Mouse (Mus musculus) lung, embryonic 14.5 days (tissue): Measurements from ENCODE around the gene Man1c1. TPM values are rescaled to one million over a fixed set of nuclear protein-coding genes. Genes with fewer than 3 reads are reported as not detected.

ENCODE experiments used
- ATAC-seq: fragments of 200-750 bp; cut with Nextera tagmentation; 2 replicates; pipeline ENCODE4 v1.8.0; 2017; ENCODE audit warnings: mild to moderate bottlenecking, moderate TSS enrichment, moderate library complexity; ENCODE audit not compliant: insufficient read depth
- DNase-seq: peaks from one replicate; pipeline ENCODE4 v3.0.0-alpha.2; 2015
- H3K27ac ChIP-seq: fragments of 300-500 bp; sonication (generic); 2 replicates; pipeline ENCODE4 v1.5.1; 2014; ENCODE audit warnings: low read depth, mild to moderate bottlenecking, moderate library complexity
- H3K27me3 ChIP-seq: fragments of 300-500 bp; sonication (generic); 2 replicates; pipeline ENCODE4 v1.6.1; 2014; ENCODE audit warnings: low read length, control low read depth; ENCODE audit not compliant: insufficient read depth
- H3K36me3 ChIP-seq: fragments of 300-500 bp; sonication (generic); 2 replicates; pipeline ENCODE4 v1.6.1; 2014; ENCODE audit warnings: control low read depth; ENCODE audit not compliant: insufficient read depth
- H3K4me1 ChIP-seq: fragments of 300-500 bp; sonication (generic); 2 replicates; pipeline ENCODE4 v1.6.1; 2014; ENCODE audit warnings: antibody characterized with exemption, control low read depth; ENCODE audit not compliant: insufficient read depth
- H3K4me2 ChIP-seq: fragments of 300-500 bp; sonication (generic); 2 replicates; pipeline ENCODE4 v1.6.1; 2014; ENCODE audit warnings: mild to moderate bottlenecking
- H3K4me3 ChIP-seq: fragments of 300-500 bp; sonication (generic); 2 replicates; pipeline ENCODE4 v1.5.1; 2014; ENCODE audit warnings: low read depth, low read length
- H3K9ac ChIP-seq: fragments of 300-500 bp; sonication (generic); 2 replicates; pipeline ENCODE4 v1.6.1; 2014
- H3K9me3 ChIP-seq: fragments of 300-500 bp; sonication (generic); 2 replicates; pipeline ENCODE4 v1.6.1; 2016; ENCODE audit warnings: low read depth, low read length, control low read depth
- CTCF ChIP-seq: IDR thresholded peaks from 2 replicates; pipeline ENCODE4 v1.5.1; 2016; ENCODE audit warnings: antibody characterized with exemption, low read depth
- WGBS: fragments of 180-500 bp; shearing (Covaris S2); extraction: QIAGEN DNeasy Blood & Tissue Kit; methylation state at CpG from one replicate; pipeline ENCODE4 v1.1.7; 2014; 5-methylcytosine and 5-hydroxymethylcytosine counted together
- microRNA-seq: library from miRNA; unstranded; fragments of <30 nt; microRNA quantifications from one replicate; pipeline ENCODE4, GENCODE M21; 2016; ENCODE audit warnings: borderline number of aligned reads
- polyA plus RNA-seq: library from polyadenylated mRNA; unstranded; fragments of >200 nt; fragmentation: Nextera tagmentation; extraction: Ambion mirVana; gene quantifications from 2 replicates; pipeline ENCODE4 v1.2.1, GENCODE M21; 2014

The Man1c1 gene
- polyA plus RNA-seq, 1 experiment from 2014 or later: 3.3 TPM

DNA sequence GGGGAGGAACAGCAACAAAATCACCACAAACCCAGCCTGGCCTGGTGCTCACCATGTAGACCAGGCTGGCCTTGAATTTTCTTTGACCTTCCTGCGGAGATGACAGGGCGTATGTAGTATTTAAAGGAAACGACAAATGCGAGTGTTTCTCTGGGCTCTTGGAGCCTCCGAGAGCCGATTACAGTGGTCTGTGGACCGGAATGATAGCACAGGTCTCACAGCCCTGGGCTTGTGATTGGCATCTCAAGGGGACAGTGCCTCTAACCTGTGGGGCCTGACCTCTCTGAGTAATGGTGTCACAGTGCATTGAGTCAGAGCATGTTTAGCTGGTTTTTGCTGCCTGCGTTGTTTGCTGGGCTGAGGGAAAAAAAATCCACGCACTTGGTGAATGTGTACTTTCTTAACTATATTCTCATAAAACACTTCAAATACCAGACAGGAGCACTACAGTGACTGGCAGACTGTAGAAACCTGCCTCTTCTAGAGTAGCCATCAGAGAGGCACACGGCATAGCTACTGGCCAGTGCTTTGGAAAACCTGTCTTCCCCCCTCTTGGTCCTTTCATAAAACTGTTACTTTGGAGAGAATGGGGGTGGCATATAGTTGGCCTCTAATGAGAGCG lies 189.7 kb downstream of the Man1c1 start:
- no peaks in the 10 kb centered on the region for H3K27me3 ChIP-seq
- peaks cover 6% of the 10 kb centered on the region; the same call in 1 of the 2 replicates for H3K4me1 ChIP-seq
- 78% methylated on average over 11 of the region's 11 CpGs for WGBS
- ATAC-seq (no peak), DNase-seq (no peak)
- no peaks in the 10 kb centered on the region for H3K9me3 ChIP-seq
- peaks cover 4% of the 10 kb centered on the region; the same call in 1 of the 2 replicates for H3K36me3 ChIP-seq
- peak overlapping the region; percentile 23; the same call in 1 of the 2 replicates for H3K4me2 ChIP-seq
- peak overlapping the region; percentile 36; the same call in 1 of the 2 replicates for H3K27ac ChIP-seq
- TF ChIP-seq CTCF: no peak
- H3K9ac ChIP-seq: peak overlapping the region; percentile 11; the same call in 1 of the 2 replicates
- H3K4me3 ChIP-seq: no peak overlapping the region

DNA sequence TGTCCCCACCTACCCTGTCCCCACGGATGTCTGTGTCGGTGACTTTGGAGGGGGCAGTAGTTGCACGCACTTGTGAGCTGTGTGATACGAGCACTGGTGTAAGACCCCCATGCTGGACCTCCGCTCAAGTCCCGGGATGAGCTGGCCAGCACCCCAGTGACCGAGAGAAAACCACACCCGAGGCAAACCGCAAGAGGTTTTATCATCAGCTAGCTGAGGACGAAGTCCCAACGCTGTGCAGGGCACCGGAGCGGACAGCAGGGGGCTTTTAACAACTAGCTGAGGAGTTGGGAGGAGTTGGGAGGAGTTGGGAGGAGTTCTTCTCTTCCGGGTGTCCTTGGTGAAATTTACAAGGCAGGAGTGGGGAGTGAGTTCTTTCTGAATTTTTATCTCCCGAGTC lies 191.3 kb downstream of the Man1c1 start:
- peak; percentile 72 for TF ChIP-seq CTCF
- DNase-seq (peak; percentile 91), ATAC-seq (0 out of 2 replicates have a peak, but pooled peaks have one; percentile 16)
- Histone ChIP-seq H3K4me2 (peak overlapping the region; percentile 89), H3K4me3 (peak overlapping the region; percentile 8), H3K9ac (no peak overlapping the region), H3K27ac (no peak overlapping the region), H3K4me1 (peaks cover 6% of the 10 kb centered on the region; the same call in 1 of the 2 replicates), H3K36me3 (peaks cover 4% of the 10 kb centered on the region; the same call in 1 of the 2 replicates), H3K27me3 (no peaks in the 10 kb centered on the region), H3K9me3 (no peaks in the 10 kb centered on the region)
- 14% methylated on average over 15 of the region's 15 CpGs for WGBS

DNA sequence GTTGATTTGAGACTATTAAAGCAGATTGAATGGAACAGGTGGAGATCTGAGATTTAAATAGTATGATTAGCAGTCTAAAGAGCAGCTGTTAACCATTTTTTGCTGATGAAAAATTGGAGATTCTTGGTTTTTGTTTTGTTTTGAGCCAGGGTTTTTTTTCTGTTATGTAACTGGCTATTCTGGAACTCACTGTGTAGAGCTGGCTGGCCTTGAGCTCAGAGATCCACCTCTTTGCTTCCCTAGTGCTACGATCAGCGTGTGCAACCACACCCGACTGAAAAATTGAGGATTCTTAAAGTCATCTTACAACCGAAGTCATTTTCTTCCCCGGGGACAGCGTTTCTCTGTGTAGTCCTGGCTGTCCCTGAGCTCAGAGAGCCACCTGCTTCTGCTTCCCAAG lies 192.4 kb downstream of the Man1c1 start:
- H3K4me2 ChIP-seq: peak overlapping the region; percentile 89
- TF ChIP-seq CTCF: no peak
- no peak for DNase-seq

More for the DNA sequence above, 192.4 kb downstream of the Man1c1 start:
- Histone ChIP-seq H3K36me3 (peaks cover 4% of the 10 kb centered on the region; the same call in 1 of the 2 replicates), H3K9me3 (no peaks in the 10 kb centered on the region), H3K27me3 (no peaks in the 10 kb centered on the region), H3K9ac (peak overlapping the region; percentile 71), H3K27ac (0 out of 2 replicates have a peak overlapping the region, but pooled peaks have one; percentile 10), H3K4me3 (peak overlapping the region; percentile 67), H3K4me1 (peaks cover 6% of the 10 kb centered on the region; the same call in 1 of the 2 replicates)
- no peak for ATAC-seq
- WGBS: 67% methylated on average over 6 of the region's 6 CpGs

Small RNA genes lying within 50 kb of the gene (microRNA-seq; reads per million reads assigned to microRNA genes)
- not detected for gene Mir6403

Other genes with a start within 250 kb of the Man1c1 start
- 1,723 and 1,772 TPM in 2 replicates for gene Stmn1, start 236.0 kb downstream of the Man1c1 start, polyA plus RNA-seq
- gene Paqr7, start 207.6 kb downstream of the Man1c1 start, polyA plus RNA-seq: 1.1 TPM in 2 replicates
- 9.6 and 10.7 TPM in 2 replicates for gene Aunip, start 193.3 kb downstream of the Man1c1 start, polyA plus RNA-seq
- gene Mtfr1l, start 168.9 kb downstream of the Man1c1 start, polyA plus RNA-seq: 119 and 125 TPM in 2 replicates
- 49.5 and 62.0 TPM in 2 replicates for gene Selenon, start 152.1 kb downstream of the Man1c1 start, polyA plus RNA-seq
- 21.2 and 22.2 TPM in 2 replicates for gene Ldlrap1, start 63.7 kb upstream of the Man1c1 start, polyA plus RNA-seq
- gene Maco1, start 149.1 kb upstream of the Man1c1 start, polyA plus RNA-seq: 34.4 and 36.5 TPM in 2 replicates
- 1.6 and 1.7 TPM in 2 replicates for gene Rhd, start 160.2 kb upstream of the Man1c1 start, polyA plus RNA-seq
- 151 and 155 TPM in 2 replicates for gene Tmem50a, start 210.7 kb upstream of the Man1c1 start, polyA plus RNA-seq
- 341 and 344 TPM in 2 replicates for gene Rsrp1, start 219.3 kb upstream of the Man1c1 start, polyA plus RNA-seq
- gene Syf2, start 226.6 kb upstream of the Man1c1 start, polyA plus RNA-seq: 59.6 and 63.2 TPM in 2 replicates